Mouse (Mus musculus): ENCODE data around the gene Dctn3. TPM values are rescaled to one million over a fixed set of nuclear protein-coding genes. Genes with fewer than 3 reads are reported as not detected.

Gene Dctn3
- polyA plus RNA-seq, 1 experiment from 2014 or later, result 320 TPM

Other genes starting within 250 kb of the Dctn3 start
- gene AI464131, start 220.1 kb downstream of the Dctn3 start, polyA plus RNA-seq (2015; fragmentation: Nextera tagmentation; extraction: Ambion mirVana), result 7.8 and 8.3 TPM in 2 replicates
- 8.6 and 10.1 TPM in 2 replicates for gene 1110017D15Rik, start 205.8 kb downstream of the Dctn3 start, polyA plus RNA-seq (2015; fragmentation: Nextera tagmentation; extraction: Ambion mirVana)
- gene Fam219a, start 153.6 kb downstream of the Dctn3 start, polyA plus RNA-seq (2015; fragmentation: Nextera tagmentation; extraction: Ambion mirVana), result 15.2 and 17.9 TPM in 2 replicates
- 2.1 and 2.5 TPM in 2 replicates for gene Dnaic1, start 153.4 kb downstream of the Dctn3 start, polyA plus RNA-seq (2015; fragmentation: Nextera tagmentation; extraction: Ambion mirVana)
- 89.8 and 111 TPM in 2 replicates for gene Enho, start 82.8 kb downstream of the Dctn3 start, polyA plus RNA-seq (2015; fragmentation: Nextera tagmentation; extraction: Ambion mirVana)
- 23.1 and 27.2 TPM in 2 replicates for gene Cntfr, start 26.1 kb downstream of the Dctn3 start, polyA plus RNA-seq (2015; fragmentation: Nextera tagmentation; extraction: Ambion mirVana)
- 52.6 and 56.6 TPM in 2 replicates for gene Il11ra1, start 23.2 kb downstream of the Dctn3 start, polyA plus RNA-seq (2015; fragmentation: Nextera tagmentation; extraction: Ambion mirVana)
- gene Rpp25l, start 9.6 kb downstream of the Dctn3 start, polyA plus RNA-seq (2015; fragmentation: Nextera tagmentation; extraction: Ambion mirVana), result 59.3 and 61.1 TPM in 2 replicates
- gene Arid3c, start 8.0 kb upstream of the Dctn3 start, polyA plus RNA-seq (2015; fragmentation: Nextera tagmentation; extraction: Ambion mirVana), result 1.1 and 1.6 TPM in 2 replicates
- gene Galt, start 32.1 kb upstream of the Dctn3 start, polyA plus RNA-seq (2015; fragmentation: Nextera tagmentation; extraction: Ambion mirVana), result 48.4 and 54.8 TPM in 2 replicates
- 92.1 and 97.3 TPM in 2 replicates for gene Sigmar1, start 33.0 kb upstream of the Dctn3 start, polyA plus RNA-seq (2015; fragmentation: Nextera tagmentation; extraction: Ambion mirVana)
- 213 and 281 TPM in 2 replicates for gene Ccl27a, start 51.1 kb upstream of the Dctn3 start, polyA plus RNA-seq (2015; fragmentation: Nextera tagmentation; extraction: Ambion mirVana)
- gene Gm21541, start 180.4 kb upstream of the Dctn3 start, polyA plus RNA-seq (2015; fragmentation: Nextera tagmentation; extraction: Ambion mirVana), result 4.0 TPM in 1 of 2 replicates, not detected in the other
- gene Gm20878, start 218.4 kb upstream of the Dctn3 start, polyA plus RNA-seq (2015; fragmentation: Nextera tagmentation; extraction: Ambion mirVana), result 10.5 and 11.7 TPM in 2 replicates
- 1.5 and 1.6 TPM in 2 replicates for gene Fam205a4, start 242.9 kb upstream of the Dctn3 start, polyA plus RNA-seq (2015; fragmentation: Nextera tagmentation; extraction: Ambion mirVana)